Mouse (Mus musculus): Measurements from ENCODE around the gene Mfap4.
A peak's percentile ranks its signal among the peaks of the same experiment; 100 is the strongest.

Gene Mfap4

GRCm38 (mm10) chr11:61484613-61485540 lies at the start of gene Mfap4:
Gene Mfap4 (plus strand): TSS chr11:61485431.
- DNase-seq (ENCODE audit: inconsistent age in 2 of 2, low spot score in 1 of 2): no peak

- DNase-seq (ENCODE audit: inconsistent age in 2 of 2, low spot score in 1 of 2): no peak
These were observed 48.9 kb upstream of the Mfap4 start for GRCm38 (mm10) chr11:61436298-61436697.

GRCm38 (mm10) chr11:61439170-61439569 lies 46.1 kb upstream of the Mfap4 start:
- no peak for DNase-seq (ENCODE audit: inconsistent age in 2 of 2, low spot score in 1 of 2)

GRCm38 (mm10) chr11:61440416-61440815 lies 44.8 kb upstream of the Mfap4 start:
- DNase-seq (ENCODE audit: inconsistent age in 2 of 2, low spot score in 1 of 2): peak in 1 of 2 experiments; percentile 62

GRCm38 (mm10) chr11:61441670-61442069 lies 43.6 kb upstream of the Mfap4 start:
- no peak for DNase-seq (ENCODE audit: inconsistent age in 2 of 2, low spot score in 1 of 2)

GRCm38 (mm10) chr11:61443807-61444206 lies 41.4 kb upstream of the Mfap4 start:
- no peak for DNase-seq (ENCODE audit: inconsistent age in 2 of 2, low spot score in 1 of 2)

- DNase-seq (ENCODE audit: inconsistent age in 2 of 2, low spot score in 1 of 2): no peak
These were observed 37.9 kb upstream of the Mfap4 start for GRCm38 (mm10) chr11:61447296-61447695.

GRCm38 (mm10) chr11:61448041-61448440 lies 37.2 kb upstream of the Mfap4 start:
- DNase-seq (ENCODE audit: inconsistent age in 2 of 2, low spot score in 1 of 2): no peak

GRCm38 (mm10) chr11:61448599-61449225 lies 36.5 kb upstream of the Mfap4 start:
- DNase-seq (ENCODE audit: inconsistent age in 2 of 2, low spot score in 1 of 2): peak in 1 of 2 experiments; percentile 47

GRCm38 (mm10) chr11:61449499-61450292 lies 35.5 kb upstream of the Mfap4 start:
- DNase-seq (ENCODE audit: inconsistent age in 2 of 2, low spot score in 1 of 2): no peak

GRCm38 (mm10) chr11:61464071-61464470 lies 21.2 kb upstream of the Mfap4 start:
- no peak for DNase-seq (ENCODE audit: inconsistent age in 2 of 2, low spot score in 1 of 2)

GRCm38 (mm10) chr11:61465422-61465821 lies 19.8 kb upstream of the Mfap4 start:
- DNase-seq (ENCODE audit: inconsistent age in 2 of 2, low spot score in 1 of 2): no peak

- DNase-seq (ENCODE audit: inconsistent age in 2 of 2, low spot score in 1 of 2): no peak
These were observed 16.7 kb upstream of the Mfap4 start for GRCm38 (mm10) chr11:61468534-61468933.

- no peak for DNase-seq (ENCODE audit: inconsistent age in 2 of 2, low spot score in 1 of 2)
These were observed 15.8 kb upstream of the Mfap4 start for GRCm38 (mm10) chr11:61469317-61469917.

- no peak for DNase-seq (ENCODE audit: inconsistent age in 2 of 2, low spot score in 1 of 2)
These were observed 14.4 kb upstream of the Mfap4 start for GRCm38 (mm10) chr11:61470880-61471279.

- no peak for DNase-seq (ENCODE audit: inconsistent age in 2 of 2, low spot score in 1 of 2)
These were observed 11.6 kb upstream of the Mfap4 start for GRCm38 (mm10) chr11:61473630-61474029.

GRCm38 (mm10) chr11:61476786-61477382 lies 8.3 kb upstream of the Mfap4 start:
- no peak for DNase-seq (ENCODE audit: inconsistent age in 2 of 2, low spot score in 1 of 2)

GRCm38 (mm10) chr11:61477566-61478508 lies 7.4 kb upstream of the Mfap4 start:
- no peak for DNase-seq (ENCODE audit: inconsistent age in 2 of 2, low spot score in 1 of 2)

- DNase-seq (ENCODE audit: inconsistent age in 2 of 2, low spot score in 1 of 2): no peak
These were observed 6.4 kb upstream of the Mfap4 start for GRCm38 (mm10) chr11:61478788-61479187.
